Mouse (Mus musculus) left cerebral cortex, postnatal 14 days (tissue): Measurements from ENCODE around the gene Cdc5l. TPM values are rescaled to one million over a fixed set of nuclear protein-coding genes. Genes with fewer than 3 reads are reported as not detected.
A peak's percentile ranks its signal among the peaks of the same experiment; 100 is the strongest.
"Not testable (repeated sequence)": the region's sequence is repeated elsewhere in the genome, so short reads cannot be mapped to it uniquely, and the experiment has no call there.

Experiments
- DNase-seq, 2 experiments: peaks; one replicate each; pipeline ENCODE4 v3.0.0; 2021 to 2022; ENCODE audit warnings: low spot score in 2 of 2, mixed read lengths in 1 of 2
- intact Hi-C: fragments of 180-260 bp; cut with DNase I; formaldehyde crosslinking; loops from one replicate; pipeline ENCODE4 v1.15.1; 2025
- total RNA-seq, 2 experiments: library from RNA; stranded (reverse); gene quantifications; 2 replicates each; pipeline ENCODE4 v1.2.3; 2021

Cdc5l gene
- total RNA-seq, 2 experiments from 2014 or later, result 49.5 to 49.7 TPM

- DNase-seq, result no peak
- intact Hi-C loops, result no loop called here
Measured at GRCm38 (mm10) chr17:45450153-45450552, 16.6 kb upstream of the Cdc5l start.

- no peak for DNase-seq
- intact Hi-C loops, result no loop called here
Measured at GRCm38 (mm10) chr17:45449586-45449985, 16.0 kb upstream of the Cdc5l start.

GRCm38 (mm10) chr17:45447063-45447462, 13.5 kb upstream of the Cdc5l start:
- intact Hi-C loops, result no loop called here
- no peak for DNase-seq

GRCm38 (mm10) chr17:45445923-45446322, 12.4 kb upstream of the Cdc5l start:
- no peak for DNase-seq
- intact Hi-C loops, result no loop called here

GRCm38 (mm10) chr17:45434262-45434590, 689 bp upstream of the Cdc5l start:
- no peak for DNase-seq
- intact Hi-C loops, result no loop called here

GRCm38 (mm10) chr17:45432706-45433398, 685 bp downstream of the Cdc5l start:
- intact Hi-C loops, result no loop called here
- no peak for DNase-seq

- intact Hi-C loops, result no loop called here
- DNase-seq, result no peak
Measured at GRCm38 (mm10) chr17:45432007-45432406, 1.5 kb downstream of the Cdc5l start.

GRCm38 (mm10) chr17:45417387-45417786, 16.1 kb downstream of the Cdc5l start:
- no peak for DNase-seq
- intact Hi-C loops, result no loop called here

GRCm38 (mm10) chr17:45411617-45412016, 21.9 kb downstream of the Cdc5l start:
- DNase-seq, intact Hi-C loops: not testable (repeated sequence)

GRCm38 (mm10) chr17:45408719-45409118, 24.8 kb downstream of the Cdc5l start:
- intact Hi-C loops, result no loop called here
- DNase-seq, result no peak

GRCm38 (mm10) chr17:45406281-45406680, 27.3 kb downstream of the Cdc5l start:
- intact Hi-C loops, result no loop called here
- DNase-seq, result no peak

- intact Hi-C loops, result loop anchor here (5.0 kb wide), 1 partner anchor 1141 kb away; no protein-coding TSS in a partner anchor
- DNase-seq, result peak; percentile 59 to 77
Measured at GRCm38 (mm10) chr17:45403207-45403606, 30.3 kb downstream of the Cdc5l start.

- intact Hi-C loops, result loop anchor here (5.0 kb wide), 1 partner anchor 1140 kb away; no protein-coding TSS in a partner anchor
- no peak for DNase-seq
Measured at GRCm38 (mm10) chr17:45402601-45403000, 30.9 kb downstream of the Cdc5l start.

- intact Hi-C loops, result loop anchor here (5.0 kb wide), 1 partner anchor 1140 kb away; no protein-coding TSS in a partner anchor
- DNase-seq, result no peak
Measured at GRCm38 (mm10) chr17:45402126-45402525, 31.4 kb downstream of the Cdc5l start.

GRCm38 (mm10) chr17:45401126-45401905, 32.2 kb downstream of the Cdc5l start:
- intact Hi-C loops, result loop anchor here (5.0 kb wide), 1 partner anchor 1139 kb away; no protein-coding TSS in a partner anchor

GRCm38 (mm10) chr17:45398021-45398420, 35.5 kb downstream of the Cdc5l start:
- DNase-seq, result no peak
- intact Hi-C loops, result no loop called here

More at GRCm38 (mm10) chr17:45401126-45401905, 32.2 kb downstream of the Cdc5l start:
- DNase-seq, result no peak

GRCm38 (mm10) chr17:45397541-45397940, 36.0 kb downstream of the Cdc5l start:
- intact Hi-C loops, result no loop called here
- DNase-seq, result no peak

GRCm38 (mm10) chr17:45394612-45395011, 38.9 kb downstream of the Cdc5l start:
- intact Hi-C loops, result no loop called here
- no peak for DNase-seq

GRCm38 (mm10) chr17:45393765-45394164, 39.8 kb downstream of the Cdc5l start:
- DNase-seq, result no peak
- intact Hi-C loops, result no loop called here

GRCm38 (mm10) chr17:45389896-45390295, 43.6 kb downstream of the Cdc5l start:
- peak; percentile 27 to 49 for DNase-seq
- intact Hi-C loops, result no loop called here

- no peak for DNase-seq
- intact Hi-C loops, result no loop called here
Measured at GRCm38 (mm10) chr17:45386986-45387385, 46.6 kb downstream of the Cdc5l start.
